Mouse (Mus musculus) spleen, postnatal 10 days (tissue): ENCODE data around the gene Prmt8.

Source experiments
- DNase-seq, 2 experiments: peaks; one replicate each; pipeline ENCODE4 v3.0.0; 2021 to 2022; ENCODE audit warnings: low spot score in 2 of 2

Prmt8 gene

GRCm38 (mm10) chr6:127661717-127662292 lies 107.5 kb downstream of the Prmt8 start:
- DNase-seq = no peak

DNA sequence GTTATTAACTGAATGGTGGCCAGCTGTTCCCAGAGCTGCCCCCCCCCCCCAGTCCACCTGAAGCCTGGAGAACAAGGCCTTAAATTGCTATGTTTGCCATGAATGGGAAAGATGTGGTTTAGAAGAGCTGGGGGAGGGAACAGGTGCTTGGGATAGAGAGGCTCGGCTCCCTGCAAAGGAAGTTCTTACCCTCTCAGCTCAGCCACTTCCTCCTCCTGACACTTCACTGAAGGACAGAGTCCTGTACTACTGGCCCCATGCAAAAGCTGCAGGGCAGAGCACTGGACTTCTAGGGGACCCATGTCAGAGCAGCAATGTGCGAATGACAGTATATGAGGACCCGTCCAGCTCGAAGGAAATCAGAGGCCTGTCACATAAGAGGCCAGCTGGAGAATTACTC lies 109.3 kb downstream of the Prmt8 start:
- no peak for DNase-seq

DNA sequence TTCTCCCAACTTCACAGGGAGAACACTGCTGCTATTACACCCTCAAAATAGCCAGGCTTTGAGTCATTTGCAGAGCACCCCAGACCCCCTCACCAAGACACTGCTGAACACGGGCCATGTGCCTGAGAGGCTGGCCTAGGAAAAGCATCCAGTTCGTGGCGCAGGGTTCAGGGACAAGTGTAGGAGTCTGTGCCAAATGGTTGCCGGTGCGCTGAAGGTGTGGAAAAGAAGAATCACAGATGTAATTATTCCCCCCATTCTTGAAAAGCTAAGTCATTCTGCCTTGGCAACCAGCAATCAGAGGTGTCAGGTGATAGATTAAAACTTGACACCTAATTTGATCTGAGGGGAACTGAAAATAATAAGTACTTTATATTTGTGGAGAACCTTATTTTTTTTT lies 109.8 kb downstream of the Prmt8 start:
- DNase-seq = no peak

- DNase-seq = no peak
Measured at GRCm38 (mm10) chr6:127657152-127657551, 112.1 kb downstream of the Prmt8 start.

DNA sequence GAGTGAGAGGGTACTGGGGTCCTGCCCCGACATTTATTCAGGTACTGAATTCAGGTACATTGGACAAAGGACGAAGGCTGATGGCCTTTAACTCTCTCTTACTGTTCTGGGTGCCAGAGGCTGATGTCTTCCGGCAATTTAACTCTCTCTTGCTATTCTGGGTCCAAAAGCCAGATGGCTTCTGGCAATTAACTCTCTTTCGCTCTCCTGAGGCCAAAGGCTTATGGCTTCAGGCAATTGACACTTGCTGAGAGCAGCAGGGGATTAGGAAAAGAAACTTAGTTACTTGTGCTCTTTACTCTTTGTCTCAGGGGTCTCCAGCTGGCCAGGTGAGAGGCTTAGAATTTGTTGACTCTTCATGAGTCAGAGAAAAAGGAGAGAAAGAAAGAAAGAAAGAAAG lies 113.3 kb downstream of the Prmt8 start:
- no peak for DNase-seq

DNA sequence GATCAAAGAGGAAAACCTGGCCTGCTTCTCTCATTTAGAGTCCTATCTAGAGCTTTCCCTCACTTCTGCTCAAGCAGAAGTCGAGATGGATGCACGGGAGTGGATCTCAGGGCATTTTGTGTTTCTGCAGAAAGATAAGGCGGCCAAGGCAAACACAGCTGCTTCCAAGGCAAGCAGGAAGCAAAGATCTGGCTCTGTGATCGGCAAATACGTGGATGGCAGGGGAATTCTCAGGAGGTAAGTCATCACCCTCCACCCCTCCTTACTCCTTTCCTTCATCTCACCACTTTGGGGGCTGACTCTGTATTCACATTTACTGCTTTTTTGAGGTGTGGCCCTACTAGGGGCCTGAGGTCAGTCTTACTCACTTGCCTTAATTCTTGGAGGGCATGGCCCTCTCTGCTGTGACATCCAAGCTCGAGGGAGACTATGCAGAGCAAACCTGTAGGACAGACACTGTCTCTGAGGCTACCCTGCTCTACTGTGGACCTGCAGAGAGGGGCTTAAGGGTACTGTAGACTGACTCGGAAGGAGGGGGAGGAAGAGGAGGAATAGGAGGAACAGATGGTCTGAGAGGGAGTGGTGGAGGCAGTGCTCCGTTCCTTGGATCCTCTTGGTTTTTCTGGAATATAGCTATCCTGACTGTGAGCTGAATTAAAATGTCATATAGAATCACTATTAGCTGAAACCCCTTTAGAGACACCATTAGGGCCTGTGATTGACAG lies 128.0 kb downstream of the Prmt8 start:
- no peak for DNase-seq
